Mouse (Mus musculus) heart, postnatal 14 days (tissue): ENCODE data around the gene Terb1. TPM values are rescaled to one million over a fixed set of nuclear protein-coding genes. Genes with fewer than 3 reads are reported as not detected.

ENCODE experiments used
- DNase-seq, 2 experiments: peaks; one replicate each; pipeline ENCODE4 v3.0.0; 2021 to 2022
- intact Hi-C: fragments of 180-260 bp; cut with DNase I; formaldehyde crosslinking; loops from one replicate; pipeline ENCODE4 v1.15.1; 2025
- total RNA-seq, 2 experiments: library from RNA; stranded (reverse); gene quantifications; 2 replicates each; pipeline ENCODE4 v1.2.3; 2021

Gene Terb1
- total RNA-seq, 2 experiments from 2014 or later: not detected

DNA sequence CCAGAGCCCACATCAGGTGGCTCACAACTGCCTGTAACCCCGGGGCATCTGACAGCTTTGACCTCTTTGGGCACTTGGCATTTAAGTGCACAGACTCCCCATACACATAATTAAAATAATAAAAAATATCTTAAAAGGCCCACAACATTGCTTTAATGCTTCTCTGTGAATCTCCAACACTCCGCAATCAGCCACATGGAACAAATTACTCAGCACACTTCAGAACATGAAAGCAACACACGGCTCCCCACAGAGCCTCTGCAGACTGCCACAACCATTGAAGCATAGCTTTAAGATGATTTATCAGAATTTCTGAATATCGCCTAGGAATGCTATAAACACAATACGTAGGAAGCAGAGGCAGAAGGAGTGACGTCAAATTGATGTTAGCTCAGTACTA, 93.7 kb downstream of the Terb1 start:
- intact Hi-C loops: no loop called here
- no peak for DNase-seq

DNA sequence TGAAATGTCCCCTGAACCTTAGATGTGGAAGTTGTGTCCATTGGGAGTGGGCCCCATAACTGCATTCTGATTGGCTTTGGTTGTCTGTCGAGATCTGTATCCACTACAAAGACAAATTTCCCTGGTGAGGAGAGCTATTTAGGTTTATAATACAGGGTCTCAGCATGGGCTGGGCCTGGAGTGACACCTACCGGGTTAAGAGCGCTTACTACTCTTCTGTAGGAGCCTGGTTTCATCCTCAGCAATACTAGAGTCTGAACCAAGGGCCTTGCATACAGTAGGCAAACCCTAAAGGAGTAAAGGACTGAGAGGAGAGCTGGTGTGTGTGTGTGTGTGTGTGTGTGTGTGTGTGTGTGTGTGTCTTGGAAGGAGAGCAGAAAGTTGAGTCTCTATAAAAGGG, 95.5 kb downstream of the Terb1 start:
- intact Hi-C loops: no loop called here
- DNase-seq: no peak

DNA sequence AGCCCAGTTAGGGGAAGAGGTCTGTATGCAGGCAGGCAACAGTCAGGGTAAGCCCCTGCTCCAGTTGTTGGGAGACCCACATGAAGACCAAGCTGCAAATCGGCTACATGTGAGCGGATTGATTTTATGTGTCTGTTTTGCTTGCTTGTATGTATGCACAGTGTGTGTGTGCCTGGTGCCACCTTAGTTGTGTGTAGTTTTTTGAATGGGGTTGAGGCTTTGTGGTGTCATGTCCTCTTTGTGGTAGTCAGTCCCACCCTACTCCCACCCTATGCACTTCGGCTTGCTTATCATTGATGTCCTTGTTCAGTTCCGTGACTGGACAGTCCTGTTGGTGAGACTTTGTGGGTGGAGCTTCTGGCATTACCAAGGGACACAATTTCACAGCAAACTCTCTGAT, 95.9 kb downstream of the Terb1 start:
- DNase-seq: no peak
- intact Hi-C loops: no loop called here

DNA sequence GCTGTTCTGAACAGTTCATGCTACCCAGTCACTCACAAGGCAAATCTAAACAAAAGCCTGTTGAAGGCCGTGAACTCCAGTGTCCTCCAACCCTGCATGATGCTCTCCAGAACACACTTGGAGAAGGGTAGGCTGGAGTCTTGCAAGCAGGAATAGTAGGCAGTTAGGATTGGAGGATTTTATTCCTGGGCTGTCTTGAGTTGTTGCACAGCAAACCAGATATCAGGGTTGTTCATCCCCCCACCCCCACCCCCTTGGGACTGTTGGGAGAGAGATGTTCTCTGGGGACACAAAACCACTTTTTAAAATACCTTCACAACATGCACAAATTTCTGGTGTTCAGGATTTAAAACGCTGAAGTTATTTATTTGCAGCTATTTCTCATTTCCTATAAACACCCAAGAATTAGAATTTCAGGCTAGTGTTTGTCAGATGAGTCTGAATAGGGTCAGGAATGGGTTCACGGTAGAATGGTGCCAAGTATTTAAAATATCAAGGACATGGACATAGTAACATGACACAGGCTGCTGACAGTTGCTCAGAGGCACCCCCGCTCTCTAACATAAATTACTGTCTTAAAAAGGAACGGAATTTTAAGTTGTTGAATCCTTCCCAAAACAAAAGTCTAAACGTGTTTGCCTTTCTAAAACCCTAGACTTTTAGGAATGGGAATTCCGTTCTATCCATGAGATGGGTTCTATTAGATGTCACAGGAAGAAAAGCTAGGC, 96.7 kb downstream of the Terb1 start:
- intact Hi-C loops: no loop called here
- DNase-seq: no peak

DNA sequence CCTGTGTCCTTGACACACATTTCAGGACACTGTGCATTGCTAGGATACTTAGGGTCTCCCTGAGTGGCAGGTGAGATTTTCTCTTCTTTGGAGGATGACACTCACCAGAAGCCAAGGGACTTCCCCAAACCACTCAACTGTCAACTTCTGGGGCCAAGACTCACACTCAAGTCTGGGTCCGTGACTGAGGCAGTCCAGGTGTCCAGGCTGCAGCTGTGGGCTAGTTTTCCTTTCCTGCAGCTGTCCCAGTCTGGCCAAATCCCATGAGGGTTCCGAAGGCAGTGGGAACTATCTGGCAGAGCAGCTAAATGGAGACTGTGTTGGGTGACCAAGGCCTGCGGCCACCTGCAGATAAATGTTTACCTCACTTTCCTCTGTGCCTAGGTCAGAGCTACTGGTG, 97.7 kb downstream of the Terb1 start:
- no peak for DNase-seq
- intact Hi-C loops: no loop called here

DNA sequence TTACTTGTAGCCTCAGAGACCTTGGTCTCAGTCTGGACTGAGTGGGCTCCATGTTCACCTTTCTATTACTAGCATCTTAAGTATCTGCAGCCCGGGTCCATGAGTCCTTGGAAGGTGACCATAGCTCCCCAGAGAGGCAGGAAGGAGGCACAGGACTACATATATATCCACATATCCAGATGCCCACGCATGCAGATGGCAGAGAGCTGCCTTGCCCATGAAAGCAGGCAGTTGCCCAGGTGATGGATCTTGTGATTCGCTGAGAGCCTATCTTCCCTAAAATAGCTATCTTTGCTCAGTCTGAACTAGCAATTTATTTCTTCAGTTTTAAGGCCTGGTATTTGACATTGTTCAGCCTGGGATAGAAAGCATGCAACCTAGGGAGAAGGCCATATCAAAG, 98.2 kb downstream of the Terb1 start:
- intact Hi-C loops: no loop called here

DNA sequence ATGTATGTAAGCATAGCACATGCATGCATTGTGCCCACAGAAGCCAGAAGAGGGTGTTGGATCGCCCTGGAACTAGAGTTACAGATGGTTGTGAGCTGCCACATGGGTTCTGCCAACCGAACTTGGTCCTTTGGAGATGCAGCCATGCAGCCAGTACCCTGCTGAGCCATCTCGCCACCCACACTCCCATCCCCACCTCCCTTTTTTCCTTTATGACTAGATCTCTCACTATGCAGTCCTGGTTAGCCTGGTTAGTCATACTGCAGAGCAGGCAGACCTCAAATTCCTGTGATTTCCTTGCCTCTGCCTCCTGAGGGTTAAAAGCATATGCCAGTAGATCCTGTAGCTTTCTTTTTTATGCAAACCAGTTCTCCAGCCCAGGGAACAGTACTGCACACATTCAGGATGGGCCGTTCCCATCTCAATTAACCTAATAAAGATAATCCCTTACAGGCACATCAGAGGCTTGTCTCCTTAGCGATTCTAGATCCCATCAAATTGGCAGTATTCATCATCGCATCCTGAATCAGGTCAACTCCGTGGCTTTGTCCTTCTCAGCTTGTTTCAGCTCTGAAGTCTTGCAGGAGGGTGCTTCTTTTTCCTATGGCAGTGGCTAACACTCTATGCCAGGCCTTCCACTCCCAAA, 99.0 kb downstream of the Terb1 start:
- DNase-seq: no peak
- intact Hi-C loops: no loop called here

More for the DNA sequence above, 98.2 kb downstream of the Terb1 start:
- no peak for DNase-seq

DNA sequence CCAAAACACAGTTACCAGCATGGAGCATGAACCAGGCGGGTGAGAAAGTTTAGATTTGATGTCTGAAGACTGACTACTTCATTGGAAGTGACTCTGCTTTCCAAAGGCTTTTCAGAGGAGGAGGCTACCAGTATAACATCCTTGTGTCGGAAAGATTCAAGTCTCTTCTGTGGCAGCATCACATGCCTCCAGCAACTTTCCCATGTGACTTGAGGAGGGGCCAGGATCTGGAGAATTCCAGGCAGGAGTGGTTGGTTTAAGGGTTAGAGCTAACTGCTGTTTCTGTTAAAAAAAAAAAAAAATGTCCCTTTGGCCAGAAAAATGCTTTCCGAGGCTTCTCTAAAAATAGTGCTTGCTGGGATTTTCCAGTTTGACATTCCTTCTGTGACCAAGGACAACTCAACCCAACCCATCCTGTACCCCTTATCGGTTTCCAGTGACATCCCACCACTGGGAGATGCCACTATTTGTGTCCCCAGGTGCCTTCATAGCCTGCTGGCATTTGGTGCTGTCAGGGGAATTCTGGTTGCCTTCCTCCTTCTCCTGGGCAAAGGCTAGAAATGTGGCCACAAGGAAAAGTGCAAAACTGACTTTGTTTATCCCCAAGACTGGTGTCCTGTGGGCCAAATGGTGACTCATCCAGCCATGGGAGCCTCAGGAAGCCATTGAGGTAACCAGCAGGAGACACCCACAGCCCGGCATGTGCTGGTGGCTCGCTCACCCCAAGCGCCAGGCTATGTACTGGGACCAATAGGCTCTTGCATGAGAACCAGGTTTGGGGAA, 101.2 kb downstream of the Terb1 start:
- DNase-seq: peak in 1 of 2 experiments; percentile 23
- intact Hi-C loops: no loop called here

DNA sequence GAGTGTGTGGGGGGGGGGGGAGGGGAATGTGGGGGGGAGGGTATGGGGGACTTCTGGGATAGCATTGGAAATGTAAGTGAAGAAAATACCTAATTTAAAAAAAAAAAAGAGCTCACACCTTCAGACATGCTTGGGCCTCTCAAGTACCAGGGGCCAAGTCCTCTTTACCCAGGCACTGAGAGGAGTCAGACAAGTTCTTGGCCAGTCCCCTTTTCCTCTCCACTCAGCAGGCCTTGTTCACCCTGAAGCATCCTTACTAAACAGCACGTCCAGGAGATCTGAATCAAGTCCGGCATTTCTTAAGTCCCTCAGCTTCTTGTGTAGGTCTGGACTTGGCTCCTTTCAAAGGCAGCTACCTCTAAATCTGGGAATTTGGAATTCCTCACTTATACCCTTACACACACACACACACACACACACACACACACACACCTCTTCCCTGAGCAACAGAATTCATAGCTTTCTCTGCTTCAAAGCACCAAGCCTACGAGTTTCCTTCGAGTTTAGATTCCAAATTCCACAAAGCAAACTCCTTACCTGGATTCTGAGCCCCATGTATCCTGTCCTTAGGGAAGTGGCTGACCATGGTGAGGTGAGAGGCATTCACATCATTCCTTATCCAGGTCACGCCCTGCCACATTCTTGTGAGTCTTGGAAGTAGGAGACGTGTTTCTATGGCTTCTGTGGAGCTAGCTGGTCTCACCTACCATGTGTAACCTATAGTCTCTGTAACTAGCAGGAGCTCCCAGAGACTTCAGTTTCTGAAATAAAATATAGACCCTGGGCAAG, 103.2 kb downstream of the Terb1 start:
- DNase-seq: no peak
- intact Hi-C loops: no loop called here

DNA sequence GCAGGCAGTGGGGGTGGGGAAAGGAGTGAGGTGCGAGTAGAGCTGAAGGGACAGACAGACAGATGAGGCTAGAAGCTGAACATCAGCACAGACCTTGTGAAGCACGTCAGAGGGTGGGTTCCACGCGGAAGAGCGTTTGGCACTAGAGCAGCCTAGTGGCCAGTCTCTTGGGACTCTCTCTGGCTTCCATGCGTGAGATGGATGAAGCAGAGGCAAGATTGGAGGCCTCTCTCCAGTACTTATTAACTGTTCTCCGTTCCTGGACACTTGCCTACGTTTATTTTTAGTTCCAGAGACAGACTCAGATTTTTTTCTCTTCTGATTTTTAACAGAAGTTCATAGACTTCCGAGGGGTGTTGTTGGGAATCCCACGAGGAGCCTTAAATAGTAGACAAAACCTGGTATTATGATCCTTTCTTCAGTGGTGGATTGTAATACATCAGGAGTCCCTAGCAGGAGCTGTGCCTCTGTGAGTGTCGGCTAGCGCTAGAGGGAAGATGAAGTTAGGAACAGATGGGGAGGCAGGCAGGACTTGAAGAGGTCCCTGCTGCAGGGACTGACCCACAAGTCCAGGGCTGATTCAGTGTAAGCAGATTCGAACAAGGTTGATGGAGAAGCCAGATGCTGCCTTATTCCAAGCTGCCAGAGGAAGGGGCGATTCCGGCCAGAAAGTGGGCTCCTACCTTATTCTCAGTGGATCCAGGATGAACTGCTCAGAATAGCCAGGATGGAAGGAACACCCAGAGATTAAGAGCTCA, 104.1 kb downstream of the Terb1 start:
- intact Hi-C loops: no loop called here
- peak; percentile 31 to 49 for DNase-seq

DNA sequence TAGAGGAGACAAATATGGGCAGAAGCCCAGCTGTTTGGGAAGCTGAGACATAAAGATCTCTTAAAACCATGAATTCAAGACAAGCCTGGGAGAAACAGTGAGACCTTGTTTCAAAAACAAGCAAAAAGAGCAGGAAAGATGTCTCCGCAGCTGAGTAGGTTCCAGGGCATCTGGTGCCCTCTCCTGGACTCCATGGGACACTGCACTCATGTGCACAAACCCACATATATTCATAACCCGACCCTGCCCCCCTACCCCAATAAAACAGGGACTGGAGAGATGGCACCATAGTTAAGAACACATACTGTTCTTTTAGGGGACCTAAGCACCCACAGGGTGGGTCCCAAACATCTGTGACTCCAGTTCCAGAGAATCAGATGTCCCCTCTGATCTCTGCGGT, 106.1 kb downstream of the Terb1 start:
- intact Hi-C loops: no loop called here
- DNase-seq: no peak

Other genes starting within 250 kb of the Terb1 start
- gene Cmtm2a, start 216.7 kb downstream of the Terb1 start, total RNA-seq: not detected
- gene Gm45711, start 199.8 kb downstream of the Terb1 start, total RNA-seq: not detected
- not detected for gene Cmtm1, start 199.8 kb downstream of the Terb1 start, total RNA-seq
- gene Gm11020, start 188.3 kb downstream of the Terb1 start, total RNA-seq: not detected
- gene Cmtm2b, start 187.7 kb downstream of the Terb1 start, total RNA-seq: not detected
- gene Cmtm3, start 170.5 kb downstream of the Terb1 start, total RNA-seq: 10 to 100 TPM; 31.4 to 31.5 TPM
- 10 to 100 TPM; 12.1 to 13.6 TPM for gene Cmtm4, start 114.1 kb downstream of the Terb1 start, total RNA-seq
- gene Dync1li2, start 66.9 kb downstream of the Terb1 start, total RNA-seq: 100 to 1,000 TPM; 101 to 110 TPM
- 10 to 100 TPM; 28.3 to 30.0 TPM for gene Nae1, start 24.7 kb upstream of the Terb1 start, total RNA-seq
- 1 to 10 TPM; 4.8 to 4.9 TPM for gene Car7, start 24.8 kb upstream of the Terb1 start, total RNA-seq
- gene Pdp2, start 81.5 kb upstream of the Terb1 start, total RNA-seq: 10 to 100 TPM; 17.0 to 18.2 TPM
- gene Cdh16, start 114.5 kb upstream of the Terb1 start, total RNA-seq: 1 to 10 TPM; 3.3 to 3.5 TPM
- 100 to 1,000 TPM; 198 to 203 TPM for gene Rrad, start 121.4 kb upstream of the Terb1 start, total RNA-seq
- gene Ciao2b, start 132.1 kb upstream of the Terb1 start, total RNA-seq: 10 to 100 TPM; 52.9 to 63.6 TPM
- gene Ces2a, start 224.1 kb upstream of the Terb1 start, total RNA-seq: not detected